Mouse (Mus musculus): Measurements from ENCODE around the gene Large2. TPM values are rescaled to one million over a fixed set of nuclear protein-coding genes. Genes with fewer than 3 reads are reported as not detected.

Gene Large2
- polyA plus RNA-seq, 1 experiment from 2014 or later = 8.7 TPM

DNA sequence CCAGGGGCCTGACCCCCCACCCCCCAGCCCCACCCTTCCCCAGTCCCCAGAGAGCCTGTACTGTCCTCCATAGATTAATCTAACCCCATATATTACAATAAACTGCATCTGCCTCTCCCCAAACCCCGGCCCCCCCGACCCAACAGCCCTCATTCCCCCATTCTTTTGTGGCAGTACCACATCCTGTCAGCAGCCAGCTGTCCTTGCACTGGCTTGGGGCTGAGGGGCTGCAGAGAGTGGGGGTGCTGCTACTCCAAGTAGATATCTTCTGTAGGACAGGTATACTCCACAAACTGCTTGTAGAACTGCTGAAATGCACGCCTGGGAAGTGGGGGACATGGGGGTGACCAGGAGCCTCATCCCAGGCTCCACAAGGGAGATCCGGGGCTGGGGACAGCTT lies 9.4 kb upstream of the Large2 start:
- no peak overlapping the region for H3K4me2 ChIP-seq (replicated peaks; ENCODE audit: low read depth)
- DNase-seq (ENCODE audit: low spot score) (no peak), ATAC-seq (ENCODE audit: low FRiP score, low TSS enrichment) (no peak)
- 71% methylated on average over 4 of the region's 4 CpGs for WGBS
- TF ChIP-seq EP300 (optimal IDR thresholded peaks at IDR 0.05) (no peak), CTCF (IDR thresholded peaks at IDR 0.05; ENCODE audit: low read depth) (no peak)
- H3K36me3 ChIP-seq (ENCODE audit: control insufficient read depth, insufficient read depth, low read length) = peaks cover 7% of the 10 kb centered on the region
- no peak overlapping the region for H3K4me3 ChIP-seq (ENCODE audit: low read depth, low read length)
- H3K9ac ChIP-seq (ENCODE audit: low read length) = no peak overlapping the region
- H3K27me3 ChIP-seq (ENCODE audit: control insufficient read depth, insufficient read depth, low read length) = no peaks in the 10 kb centered on the region
- H3K9me3 ChIP-seq (ENCODE audit: control insufficient read depth, low read length) = no peaks in the 10 kb centered on the region
- H3K27ac ChIP-seq (replicated peaks) = no peak overlapping the region
- H3K4me1 ChIP-seq (replicated peaks; ENCODE audit: control insufficient read depth, insufficient read depth) = 0 out of 2 replicates have a peak, but pooled peaks cover 3% of the 10 kb centered on the region

DNA sequence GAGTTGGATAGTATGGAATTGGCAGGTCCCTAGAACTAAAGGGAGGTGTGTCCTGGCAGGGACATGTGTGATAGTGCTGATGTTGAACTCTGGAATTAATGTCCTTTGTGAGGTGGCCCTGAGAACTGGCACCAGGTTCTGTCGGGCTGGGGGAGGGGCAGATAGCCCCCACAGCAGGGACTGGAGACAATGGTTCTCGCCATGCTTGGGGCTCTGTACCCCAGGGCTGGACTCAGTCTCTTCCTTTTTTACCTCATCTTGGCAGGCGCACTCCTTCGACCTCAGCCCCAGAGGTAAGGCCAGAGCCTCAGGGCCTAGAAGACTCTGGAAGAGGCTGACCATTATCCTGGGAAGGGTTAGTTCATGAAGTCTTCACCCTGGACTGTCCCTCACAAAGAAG lies 8.1 kb upstream of the Large2 start:
- Histone ChIP-seq H3K36me3 (ENCODE audit: control insufficient read depth, insufficient read depth, low read length) (peaks cover 15% of the 10 kb centered on the region), H3K9me3 (ENCODE audit: control insufficient read depth, low read length) (no peaks in the 10 kb centered on the region)
- TF ChIP-seq CTCF (IDR thresholded peaks at IDR 0.05; ENCODE audit: low read depth) = no peak
- TF ChIP-seq EP300 (optimal IDR thresholded peaks at IDR 0.05) = no peak

DNA sequence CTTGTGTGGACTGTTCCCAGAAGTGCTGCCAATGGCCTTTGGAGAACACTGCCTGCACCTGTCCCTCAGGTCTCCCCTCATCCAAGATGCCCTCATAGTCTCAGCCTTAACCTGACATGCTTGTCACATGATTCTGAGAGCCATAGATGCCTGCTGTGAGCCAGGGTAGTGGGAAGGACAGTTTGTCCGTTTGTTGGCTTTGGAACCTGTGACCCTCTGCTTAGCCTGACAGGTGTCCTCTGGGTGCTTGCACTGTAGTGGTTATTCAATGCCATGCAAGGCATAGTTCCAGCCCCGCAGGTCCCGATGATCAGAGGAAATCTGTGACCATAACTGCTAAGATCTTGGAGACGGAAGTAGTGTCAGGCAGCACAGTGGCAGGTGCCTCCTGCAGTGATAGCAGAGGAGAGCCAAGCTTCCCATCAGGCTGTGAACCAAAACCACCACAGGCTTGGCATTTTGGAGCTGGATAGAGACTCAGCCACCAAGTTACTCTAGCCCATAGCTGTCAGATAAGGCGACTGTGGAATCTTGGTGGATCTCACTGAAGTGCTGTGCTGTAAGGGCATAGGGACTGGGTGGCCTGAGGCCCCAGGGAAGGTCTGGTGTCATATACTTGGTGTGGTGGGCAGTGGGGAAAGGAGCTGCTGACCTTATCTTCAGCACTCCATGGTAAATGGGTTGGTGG lies 7.4 kb upstream of the Large2 start, which contains the start of gene 1700029I15Rik:
TSS of gene 1700029I15Rik (plus strand) at position 638 of the 688 bp plus-strand sequence.
- no peak for DNase-seq (ENCODE audit: low spot score)
- Histone ChIP-seq H3K9me3 (ENCODE audit: control insufficient read depth, low read length) (no peaks in the 10 kb centered on the region), H3K36me3 (ENCODE audit: control insufficient read depth, insufficient read depth, low read length) (peaks cover 17% of the 10 kb centered on the region), H3K4me3 (ENCODE audit: low read depth, low read length) (no peak within 1 kb of the TSS), H3K27me3 (ENCODE audit: control insufficient read depth, insufficient read depth, low read length) (no peaks in the 10 kb centered on the region), H3K9ac (ENCODE audit: low read length) (no peak within 1 kb of the TSS), H3K27ac (replicated peaks) (no peak within 1 kb of the TSS), H3K4me1 (replicated peaks; ENCODE audit: control insufficient read depth, insufficient read depth) (no peaks in the 10 kb centered on the region), H3K4me2 (replicated peaks; ENCODE audit: low read depth) (no peak within 1 kb of the TSS)
- TF ChIP-seq CTCF (IDR thresholded peaks at IDR 0.05; ENCODE audit: low read depth) (no peak), EP300 (optimal IDR thresholded peaks at IDR 0.05) (no peak)
- ATAC-seq (ENCODE audit: low FRiP score, low TSS enrichment) = no peak
- WGBS = 89% methylated on average over 5 of the region's 5 CpGs

More for the DNA sequence above, 8.1 kb upstream of the Large2 start:
- Histone ChIP-seq H3K27ac (replicated peaks) (no peak overlapping the region), H3K4me1 (replicated peaks; ENCODE audit: control insufficient read depth, insufficient read depth) (no peaks in the 10 kb centered on the region), H3K9ac (ENCODE audit: low read length) (no peak overlapping the region), H3K4me2 (replicated peaks; ENCODE audit: low read depth) (no peak overlapping the region), H3K4me3 (ENCODE audit: low read depth, low read length) (no peak overlapping the region), H3K27me3 (ENCODE audit: control insufficient read depth, insufficient read depth, low read length) (no peaks in the 10 kb centered on the region)
- no peak for ATAC-seq (ENCODE audit: low FRiP score, low TSS enrichment)
- 92% methylated on average over 4 of the region's 4 CpGs for WGBS
- DNase-seq (ENCODE audit: low spot score) = no peak

DNA sequence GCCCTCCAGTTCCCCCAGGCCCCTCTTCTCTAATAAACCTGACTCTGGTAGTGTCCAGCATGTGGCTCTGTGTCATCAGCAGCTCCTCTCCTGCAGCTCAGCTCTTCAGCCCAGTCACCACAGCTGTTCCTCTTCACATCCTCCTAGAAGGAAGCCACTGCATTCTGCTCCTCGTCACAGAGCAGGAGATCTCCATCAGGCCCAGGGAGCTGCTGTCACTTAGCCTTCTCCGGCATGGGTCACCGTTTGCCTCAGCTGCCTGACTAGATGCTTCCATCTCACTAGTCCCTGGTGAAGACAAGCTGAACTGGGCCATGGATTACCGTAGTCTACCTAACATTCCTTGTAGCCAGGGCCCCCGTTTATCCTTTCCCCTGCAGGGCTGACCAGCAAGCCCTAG lies 6.5 kb upstream of the Large2 start:
- Histone ChIP-seq H3K4me2 (replicated peaks; ENCODE audit: low read depth) (no peak overlapping the region), H3K4me1 (replicated peaks; ENCODE audit: control insufficient read depth, insufficient read depth) (no peaks in the 10 kb centered on the region), H3K9me3 (ENCODE audit: control insufficient read depth, low read length) (no peaks in the 10 kb centered on the region), H3K4me3 (ENCODE audit: low read depth, low read length) (no peak overlapping the region), H3K27ac (replicated peaks) (no peak overlapping the region), H3K27me3 (ENCODE audit: control insufficient read depth, insufficient read depth, low read length) (no peaks in the 10 kb centered on the region), H3K36me3 (ENCODE audit: control insufficient read depth, insufficient read depth, low read length) (peaks cover 18% of the 10 kb centered on the region), H3K9ac (ENCODE audit: low read length) (no peak overlapping the region)
- 57% methylated on average over 5 of the region's 5 CpGs for WGBS
- ATAC-seq (ENCODE audit: low FRiP score, low TSS enrichment) (no peak), DNase-seq (ENCODE audit: low spot score) (no peak)
- TF ChIP-seq EP300 (optimal IDR thresholded peaks at IDR 0.05) (no peak), CTCF (IDR thresholded peaks at IDR 0.05; ENCODE audit: low read depth) (no peak)

DNA sequence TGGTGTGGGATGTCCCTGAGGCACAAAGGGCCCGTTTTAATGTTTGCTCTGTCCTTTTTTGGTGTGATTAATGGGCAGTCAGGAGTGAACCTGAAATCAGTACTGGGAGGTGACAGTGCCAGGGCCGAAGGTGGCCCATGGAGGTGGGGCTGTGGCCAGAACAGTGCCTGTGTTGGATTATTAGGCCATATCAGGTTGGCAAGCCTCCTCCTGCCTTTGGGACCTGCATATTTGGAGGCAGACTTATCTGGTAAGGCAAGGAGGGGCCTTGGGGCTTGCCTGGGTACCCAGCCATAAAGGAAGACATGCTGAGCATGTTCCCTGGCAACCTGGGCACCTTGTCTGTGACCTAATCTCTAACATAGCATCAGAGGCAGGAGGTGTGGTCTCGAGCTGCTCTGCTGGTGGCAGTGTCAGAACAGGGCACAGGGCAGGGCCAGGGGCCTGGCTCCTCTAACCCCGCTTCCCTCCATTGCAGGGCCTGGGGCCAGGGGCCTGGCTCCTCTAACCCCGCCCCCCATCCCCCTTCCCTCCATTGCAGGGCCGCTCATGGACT lies 5.9 kb upstream of the Large2 start:
- DNase-seq (ENCODE audit: low spot score) (no peak), ATAC-seq (ENCODE audit: low FRiP score, low TSS enrichment) (no peak)
- Histone ChIP-seq H3K36me3 (ENCODE audit: control insufficient read depth, insufficient read depth, low read length) (peaks cover 17% of the 10 kb centered on the region), H3K4me3 (ENCODE audit: low read depth, low read length) (no peak overlapping the region), H3K9ac (ENCODE audit: low read length) (no peak overlapping the region), H3K27ac (replicated peaks) (no peak overlapping the region), H3K4me1 (replicated peaks; ENCODE audit: control insufficient read depth, insufficient read depth) (0 out of 2 replicates have a peak, but pooled peaks cover 4% of the 10 kb centered on the region), H3K27me3 (ENCODE audit: control insufficient read depth, insufficient read depth, low read length) (no peaks in the 10 kb centered on the region), H3K4me2 (replicated peaks; ENCODE audit: low read depth) (no peak overlapping the region), H3K9me3 (ENCODE audit: control insufficient read depth, low read length) (no peaks in the 10 kb centered on the region)
- WGBS = 62% methylated on average over 6 of the region's 6 CpGs
- TF ChIP-seq EP300 (optimal IDR thresholded peaks at IDR 0.05) = no peak
- no peak for TF ChIP-seq CTCF (IDR thresholded peaks at IDR 0.05; ENCODE audit: low read depth)
